Mouse (Mus musculus) thymus, postnatal 36 days (tissue): ENCODE results near the gene Hsd11b1.

Experiments used
- DNase-seq, 2 experiments: peaks; one replicate each; pipeline ENCODE4 v3.0.0; 2022; ENCODE audit warnings: mixed read lengths in 2 of 2

The Hsd11b1 gene

GRCm38 (mm10) chr1:193263955-193264598 is at the start of gene Hsd11b1:
TSS of gene Hsd11b1 (minus strand) at chr1:193264075.
- DNase-seq: peak; percentile 74 to 76

- no peak for DNase-seq
Measured at GRCm38 (mm10) chr1:193311596-193311995, 47.7 kb upstream of the Hsd11b1 start.

GRCm38 (mm10) chr1:193310519-193311085 is 46.7 kb upstream of the Hsd11b1 start:
- DNase-seq: no peak

GRCm38 (mm10) chr1:193309785-193310518 is 46.1 kb upstream of the Hsd11b1 start:
- no peak for DNase-seq

GRCm38 (mm10) chr1:193306832-193307231 is 43.0 kb upstream of the Hsd11b1 start:
- no peak for DNase-seq

- DNase-seq: no peak
Measured at GRCm38 (mm10) chr1:193305386-193305785, 41.5 kb upstream of the Hsd11b1 start.

- DNase-seq: no peak
Measured at GRCm38 (mm10) chr1:193303096-193303495, 39.2 kb upstream of the Hsd11b1 start.

- DNase-seq: no peak
Measured at GRCm38 (mm10) chr1:193302093-193302405, 38.2 kb upstream of the Hsd11b1 start.

- no peak for DNase-seq
Measured at GRCm38 (mm10) chr1:193301216-193302092, 37.6 kb upstream of the Hsd11b1 start.

GRCm38 (mm10) chr1:193299995-193300394 is 36.1 kb upstream of the Hsd11b1 start:
- DNase-seq: no peak

- no peak for DNase-seq
Measured at GRCm38 (mm10) chr1:193298141-193298765, 34.4 kb upstream of the Hsd11b1 start.

GRCm38 (mm10) chr1:193295920-193296319 is 32.0 kb upstream of the Hsd11b1 start:
- no peak for DNase-seq

GRCm38 (mm10) chr1:193293926-193294325 is 30.1 kb upstream of the Hsd11b1 start:
- no peak for DNase-seq

GRCm38 (mm10) chr1:193293039-193293438 is 29.2 kb upstream of the Hsd11b1 start:
- DNase-seq: no peak

GRCm38 (mm10) chr1:193290686-193291085 is 26.8 kb upstream of the Hsd11b1 start:
- DNase-seq: no peak

- DNase-seq: no peak
Measured at GRCm38 (mm10) chr1:193289914-193290313, 26.0 kb upstream of the Hsd11b1 start.

- no peak for DNase-seq
Measured at GRCm38 (mm10) chr1:193289076-193289475, 25.2 kb upstream of the Hsd11b1 start.

- no peak for DNase-seq
Measured at GRCm38 (mm10) chr1:193287578-193287977, 23.7 kb upstream of the Hsd11b1 start.

GRCm38 (mm10) chr1:193285766-193286325 is 22.0 kb upstream of the Hsd11b1 start:
- peak; percentile 44 to 61 for DNase-seq

- no peak for DNase-seq
Measured at GRCm38 (mm10) chr1:193284228-193284779, 20.4 kb upstream of the Hsd11b1 start.

- DNase-seq: no peak
Measured at GRCm38 (mm10) chr1:193281344-193281743, 17.5 kb upstream of the Hsd11b1 start.

GRCm38 (mm10) chr1:193279492-193279891 is 15.6 kb upstream of the Hsd11b1 start:
- DNase-seq: no peak
